Mouse (Mus musculus): ENCODE data around the gene Slc35e3. TPM values are rescaled to one million over a fixed set of nuclear protein-coding genes. Genes with fewer than 3 reads are reported as not detected.
"Not testable (repeated sequence)": the region's sequence is repeated elsewhere in the genome, so short reads cannot be mapped to it uniquely, and the experiment has no call there.

Gene Slc35e3
- polyA plus RNA-seq, 1 experiment from 2014 or later, result 7.1 TPM

GRCm38 (mm10) chr10:117726888-117727385 lies 19.2 kb downstream of the Slc35e3 start:
- Histone ChIP-seq H3K27me3 (no peaks in the 10 kb centered on the region), H3K36me3 (no peaks in the 10 kb centered on the region), H3K9me3 (replicated peaks) (no peaks in the 10 kb centered on the region), H3K4me3 (no peak overlapping the region), H3K4me1 (replicated peaks) (no peaks in the 10 kb centered on the region), H3K9ac (no peak overlapping the region), H3K27ac (no peak overlapping the region), H3K4me2 (no peak overlapping the region)
- ATAC-seq (replicated peaks; ENCODE audit: insufficient number of reproducible peaks, insufficient read depth, low FRiP score, low read depth), result no peak
- 90% methylated on average over 4 of the region's 4 CpGs for WGBS

- Histone ChIP-seq H3K27me3 (no peaks in the 10 kb centered on the region), H3K36me3 (no peaks in the 10 kb centered on the region), H3K4me1 (replicated peaks) (no peaks in the 10 kb centered on the region), H3K4me2 (no peak overlapping the region), H3K9me3 (replicated peaks) (no peaks in the 10 kb centered on the region), H3K9ac (no peak overlapping the region), H3K4me3 (no peak overlapping the region), H3K27ac (no peak overlapping the region)
- ATAC-seq (replicated peaks; ENCODE audit: insufficient number of reproducible peaks, insufficient read depth, low FRiP score, low read depth), result no peak
- WGBS, result 93% methylated on average over 4 of the region's 4 CpGs
Measured at GRCm38 (mm10) chr10:117726350-117726749, 19.8 kb downstream of the Slc35e3 start.

GRCm38 (mm10) chr10:117725671-117726070 lies 20.5 kb downstream of the Slc35e3 start:
- ATAC-seq (replicated peaks; ENCODE audit: insufficient number of reproducible peaks, insufficient read depth, low FRiP score, low read depth), result no peak
- no peak overlapping the region for H3K9ac ChIP-seq
- no peak overlapping the region for H3K27ac ChIP-seq
- H3K36me3 ChIP-seq, result no peaks in the 10 kb centered on the region
- no peaks in the 10 kb centered on the region for H3K9me3 ChIP-seq (replicated peaks)
- WGBS, result 69% methylated on average over 7 of the region's 7 CpGs
- H3K4me3 ChIP-seq, result no peak overlapping the region
- H3K27me3 ChIP-seq, result no peaks in the 10 kb centered on the region
- H3K4me2 ChIP-seq, result no peak overlapping the region
- H3K4me1 ChIP-seq (replicated peaks), result no peaks in the 10 kb centered on the region

DNA sequence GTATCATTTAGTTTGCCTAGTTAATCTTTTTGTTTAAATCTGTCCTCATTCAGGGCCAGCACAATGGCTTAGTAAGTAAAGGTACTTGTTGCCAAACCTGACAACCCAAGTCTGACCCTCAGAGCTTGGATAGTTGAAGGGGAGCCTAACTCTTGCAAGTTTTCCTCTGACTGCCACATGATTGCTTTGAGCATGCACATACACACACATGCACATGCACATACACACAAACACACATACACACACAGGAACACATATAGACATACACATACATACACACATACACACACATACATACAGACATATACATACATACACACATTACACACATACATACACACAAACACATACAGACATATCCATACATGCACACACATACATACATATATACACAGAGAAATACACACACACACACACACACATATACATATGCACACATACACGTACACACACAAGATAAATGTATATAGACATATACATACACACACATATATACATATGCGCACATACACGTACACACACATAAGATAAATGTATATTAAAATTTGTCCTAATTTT lies 21.3 kb downstream of the Slc35e3 start:
- no peaks in the 10 kb centered on the region for H3K9me3 ChIP-seq (replicated peaks)
- 90% methylated on average over 3 of the region's 3 CpGs for WGBS

DNA sequence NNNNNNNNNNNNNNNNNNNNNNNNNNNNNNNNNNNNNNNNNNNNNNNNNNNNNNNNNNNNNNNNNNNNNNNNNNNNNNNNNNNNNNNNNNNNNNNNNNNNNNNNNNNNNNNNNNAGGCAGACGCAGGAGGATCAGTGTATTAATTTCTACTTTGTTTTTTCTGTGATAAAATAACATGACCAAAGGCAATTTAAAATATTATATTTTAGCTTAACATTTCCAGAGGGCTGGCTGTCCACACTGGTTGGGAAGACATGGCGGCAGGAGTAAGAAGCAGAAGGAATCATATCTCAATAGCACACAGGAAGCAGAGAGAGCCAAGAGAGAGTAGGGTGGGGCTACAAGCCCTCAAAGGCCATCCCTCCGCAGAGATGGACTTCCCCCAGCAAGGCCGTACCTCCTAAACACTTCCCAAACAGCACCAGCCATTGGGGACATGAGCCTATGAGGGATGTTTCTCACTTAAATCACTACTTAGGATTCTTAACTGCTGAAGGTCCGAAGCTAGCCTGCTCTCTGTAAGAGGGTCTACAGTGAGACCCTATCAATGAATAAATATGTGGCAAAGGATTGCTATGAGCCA lies 21.9 kb downstream of the Slc35e3 start:
- WGBS, result 74% methylated on average over 5 of the region's 5 CpGs
- no peak for ATAC-seq (replicated peaks; ENCODE audit: insufficient number of reproducible peaks, insufficient read depth, low FRiP score, low read depth)
- no peak overlapping the region for H3K9ac ChIP-seq
- no peaks in the 10 kb centered on the region for H3K36me3 ChIP-seq
- H3K27me3 ChIP-seq, result no peaks in the 10 kb centered on the region
- no peaks in the 10 kb centered on the region for H3K4me1 ChIP-seq (replicated peaks)
- H3K4me2 ChIP-seq, result no peak overlapping the region
- no peak overlapping the region for H3K27ac ChIP-seq
- no peaks in the 10 kb centered on the region for H3K9me3 ChIP-seq (replicated peaks)
- H3K4me3 ChIP-seq, result no peak overlapping the region

More for the DNA sequence above, 21.3 kb downstream of the Slc35e3 start:
- no peaks in the 10 kb centered on the region for H3K27me3 ChIP-seq
- H3K4me2 ChIP-seq, result no peak overlapping the region
- H3K9ac ChIP-seq, result no peak overlapping the region
- no peaks in the 10 kb centered on the region for H3K36me3 ChIP-seq
- H3K27ac ChIP-seq, result no peak overlapping the region
- no peak for ATAC-seq (replicated peaks; ENCODE audit: insufficient number of reproducible peaks, insufficient read depth, low FRiP score, low read depth)
- no peaks in the 10 kb centered on the region for H3K4me1 ChIP-seq (replicated peaks)
- H3K4me3 ChIP-seq, result no peak overlapping the region

GRCm38 (mm10) chr10:117718161-117719119 lies 27.7 kb downstream of the Slc35e3 start:
- Histone ChIP-seq H3K9me3 (replicated peaks) (no peaks in the 10 kb centered on the region), H3K4me2 (peak overlapping the region; percentile 12; the same call in 1 of the 2 replicates), H3K4me3 (no peak overlapping the region), H3K9ac (no peak overlapping the region), H3K36me3 (no peaks in the 10 kb centered on the region), H3K4me1 (replicated peaks) (peaks cover 13% of the 10 kb centered on the region), H3K27ac (peak overlapping the region; percentile 53), H3K27me3 (no peaks in the 10 kb centered on the region)
- no peak for ATAC-seq (replicated peaks; ENCODE audit: insufficient number of reproducible peaks, insufficient read depth, low FRiP score, low read depth)
- 41% methylated on average over 19 of the region's 19 CpGs for WGBS

GRCm38 (mm10) chr10:117717583-117717982 lies 28.6 kb downstream of the Slc35e3 start:
- Histone ChIP-seq H3K9ac (no peak overlapping the region), H3K4me3 (no peak overlapping the region), H3K9me3 (replicated peaks) (no peaks in the 10 kb centered on the region), H3K4me1 (replicated peaks) (peaks cover 13% of the 10 kb centered on the region), H3K4me2 (peak overlapping the region; percentile 12), H3K27me3 (no peaks in the 10 kb centered on the region), H3K27ac (peak overlapping the region; percentile 53), H3K36me3 (no peaks in the 10 kb centered on the region)
- 0 out of 2 replicates have a peak, but pooled peaks have one; percentile 50 for ATAC-seq (replicated peaks; ENCODE audit: insufficient number of reproducible peaks, insufficient read depth, low FRiP score, low read depth)
- WGBS, result 2% methylated on average over 4 of the region's 4 CpGs

GRCm38 (mm10) chr10:117716686-117717085 lies 29.5 kb downstream of the Slc35e3 start:
- no peak for ATAC-seq (replicated peaks; ENCODE audit: insufficient number of reproducible peaks, insufficient read depth, low FRiP score, low read depth)
- H3K9me3 ChIP-seq (replicated peaks), result no peaks in the 10 kb centered on the region
- H3K4me1 ChIP-seq (replicated peaks), result peaks cover 13% of the 10 kb centered on the region
- no peak overlapping the region for H3K4me2 ChIP-seq
- no peaks in the 10 kb centered on the region for H3K36me3 ChIP-seq
- no peak overlapping the region for H3K9ac ChIP-seq
- H3K4me3 ChIP-seq, result no peak overlapping the region
- H3K27ac ChIP-seq, result no peak overlapping the region
- WGBS, result 83% methylated on average over 3 of the region's 3 CpGs
- no peaks in the 10 kb centered on the region for H3K27me3 ChIP-seq

- H3K4me1 ChIP-seq (replicated peaks), result peaks cover 18% of the 10 kb centered on the region
- not testable (repeated sequence) for H3K27ac ChIP-seq; H3K9ac ChIP-seq; H3K4me3 ChIP-seq; ATAC-seq (replicated peaks; ENCODE audit: insufficient number of reproducible peaks, insufficient read depth, low FRiP score, low read depth); H3K9me3 ChIP-seq (replicated peaks); H3K27me3 ChIP-seq; H3K36me3 ChIP-seq; H3K4me2 ChIP-seq
- WGBS, result 96% methylated on average over 1 of the region's 1 CpGs
Measured at GRCm38 (mm10) chr10:117715654-117716053, 30.5 kb downstream of the Slc35e3 start.

DNA sequence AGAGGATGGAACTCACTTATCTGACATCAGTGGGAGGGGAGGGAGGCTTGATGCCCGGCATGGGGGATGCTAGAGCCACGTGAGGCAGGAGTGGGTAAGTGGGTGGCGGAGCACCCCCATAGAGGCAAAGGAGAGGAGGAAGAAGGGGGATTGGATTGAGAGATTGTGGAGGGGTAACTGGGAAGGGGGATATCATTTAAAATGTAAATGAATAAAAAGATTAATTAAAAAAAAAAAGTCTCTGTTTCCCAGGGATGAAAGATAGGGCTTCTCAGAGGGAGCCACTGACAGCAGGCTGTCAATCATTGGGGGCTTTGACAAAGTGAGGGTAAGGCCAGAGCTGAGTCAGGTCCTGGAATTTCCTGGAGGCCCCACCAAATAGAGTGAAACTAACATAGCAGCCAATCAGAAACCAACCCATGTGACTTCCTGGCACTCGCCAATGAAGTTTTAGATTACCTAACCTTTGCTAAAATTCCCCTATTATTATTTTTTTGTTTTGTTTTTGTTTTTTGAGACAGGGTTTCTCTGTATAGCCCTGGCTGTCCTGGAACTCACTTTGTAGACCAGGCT lies 31.2 kb downstream of the Slc35e3 start:
- Histone ChIP-seq H3K27me3 (no peaks in the 10 kb centered on the region), H3K27ac (no peak overlapping the region), H3K9me3 (replicated peaks) (no peaks in the 10 kb centered on the region), H3K36me3 (no peaks in the 10 kb centered on the region), H3K4me2 (no peak overlapping the region), H3K4me3 (no peak overlapping the region), H3K9ac (no peak overlapping the region), H3K4me1 (replicated peaks) (peaks cover 18% of the 10 kb centered on the region)
- 65% methylated on average over 4 of the region's 4 CpGs for WGBS
- ATAC-seq (replicated peaks; ENCODE audit: insufficient number of reproducible peaks, insufficient read depth, low FRiP score, low read depth), result no peak

- Histone ChIP-seq H3K27ac (no peak overlapping the region), H3K4me3 (no peak overlapping the region), H3K9me3 (replicated peaks) (no peaks in the 10 kb centered on the region), H3K4me2 (no peak overlapping the region), H3K27me3 (no peaks in the 10 kb centered on the region), H3K36me3 (no peaks in the 10 kb centered on the region), H3K9ac (no peak overlapping the region), H3K4me1 (replicated peaks) (peaks cover 20% of the 10 kb centered on the region)
- no peak for ATAC-seq (replicated peaks; ENCODE audit: insufficient number of reproducible peaks, insufficient read depth, low FRiP score, low read depth)
- 83% methylated on average over 3 of the region's 3 CpGs for WGBS
Measured at GRCm38 (mm10) chr10:117714048-117714545, 32.1 kb downstream of the Slc35e3 start.
